Comparison of ENCODE assay signal across 14 mouse cellular contexts in genomic region chr3:142757841-142758240, GRCm38 (mm10). TPM values are rescaled to one million over a fixed set of nuclear protein-coding genes. Genes with fewer than 3 reads are reported as not detected.
DNase-seq lines count a peak whose midpoint lies in the region; ATAC-seq and TF ChIP-seq lines count a peak whose summit lies in the region.
"Had no signal": no experiment of that assay in that cellular context is flagged by ENCODE, and none has a peak within 500 bp of the region (broad histone marks: within the 10 kb centered on the region; RNA-seq: fewer than 3 reads in every experiment).

No protein-coding gene starts in this region.

- H3K27ac ChIP-seq in heart, embryonic 10.5 days = 0 out of 2 replicates have a peak overlapping the region, but pooled peaks have one; percentile 24
- no peak overlapping the region for H3K27ac ChIP-seq in kidney, adult 2 months (ENCODE audit: insufficient read depth, low read depth, low read length)
- H3K27ac ChIP-seq: hindbrain, postnatal 0 days; lung, embryonic 15.5 days; neural tube, embryonic 13.5 days had no signal

- H3K36me3 ChIP-seq in heart, embryonic 10.5 days = no peaks in the 10 kb centered on the region
- H3K36me3 ChIP-seq in kidney, adult 2 months (ENCODE audit: control insufficient read depth, insufficient read depth, low read length) = no peaks in the 10 kb centered on the region
- H3K36me3 ChIP-seq: lung, embryonic 15.5 days; neural tube, embryonic 13.5 days had no signal

- 12% methylated on average over 12 of the region's 12 CpGs for WGBS in heart, embryonic 10.5 days
- 74% methylated on average over 12 of the region's 12 CpGs for WGBS in kidney, adult 2 months

- H3K4me3 ChIP-seq in heart, embryonic 10.5 days = peak overlapping the region; percentile 35; the same call in 1 of the 2 replicates
- H3K4me3 ChIP-seq in kidney, adult 2 months (ENCODE audit: insufficient read depth, low read depth, low read length) = no peak overlapping the region
- H3K4me3 ChIP-seq: lung, embryonic 15.5 days; neural tube, embryonic 13.5 days had no signal

- ATAC-seq in megakaryocyte, adult 5-6 weeks (ENCODE audit: poor library complexity, severe bottlenecking) = peak; percentile 45; the same call in 1 of the 2 replicates
- ATAC-seq: forebrain, postnatal 0 days; hindbrain, postnatal 0 days had no signal

- DNase-seq in heart, adult 11 months = peak; percentile 94
- no peak for DNase-seq in heart, postnatal 25 days (ENCODE audit: low spot score)
- DNase-seq in heart, embryonic 10.5 days (ENCODE audit: low spot score) = no peak
- peak; percentile 41 for DNase-seq in heart, postnatal 4 days
- DNase-seq in adrenal gland, adult (ENCODE audit: inconsistent age in 2 of 2, low spot score in 1 of 2) = no peak
- no peak for DNase-seq in kidney, adult 2 months
- no peak for DNase-seq in cerebellum, postnatal 10 days
- DNase-seq: forebrain, postnatal 0 days; kidney, postnatal 10 days; midbrain, embryonic 14.5 days had no signal

- no peak for TF ChIP-seq CTCF in kidney, adult 2 months (conservative IDR thresholded peaks at IDR 0.05; ENCODE audit: insufficient read depth, insufficient read length, low read depth, low read length)

- no peaks in the 10 kb centered on the region for H3K9me3 ChIP-seq in heart, embryonic 10.5 days
- H3K9me3 ChIP-seq: lung, embryonic 15.5 days; neural tube, embryonic 13.5 days had no signal

- intact Hi-C loops in heart, postnatal 25 days (cut with DNase I) = no loop called here

- peaks cover 12% of the 10 kb centered on the region for H3K4me1 ChIP-seq in heart, embryonic 10.5 days
- no peaks in the 10 kb centered on the region for H3K4me1 ChIP-seq in kidney, adult 2 months (ENCODE audit: control insufficient read depth, insufficient read depth, low read length)
- H3K4me1 ChIP-seq: lung, embryonic 15.5 days; neural tube, embryonic 13.5 days had no signal

- TF ChIP-seq POLR2A in kidney, adult 2 months (IDR thresholded peaks at IDR 0.05; ENCODE audit: low read depth, low read length) = no peak

- no peaks in the 10 kb centered on the region for H3K27me3 ChIP-seq in heart, embryonic 10.5 days (ENCODE audit: insufficient read depth, poor library complexity, severe bottlenecking)
- H3K27me3 ChIP-seq in kidney, adult 2 months (replicated peaks; ENCODE audit: control insufficient read depth, insufficient read depth, low read length) = no peaks in the 10 kb centered on the region
- H3K27me3 ChIP-seq: neural tube, embryonic 13.5 days had no signal

RNA-seq across cellular contexts. Expression of gene Gtf2b, which starts 7.0 kb away (rescaled TPM):
- 10 to 100 TPM; 17.9 to 18.3 TPM for total RNA-seq in heart, postnatal 25 days (2021)
- polyA plus RNA-seq in heart, embryonic 10.5 days (2016; fragmentation: Nextera tagmentation; extraction: Ambion mirVana) = 63.1 and 73.2 TPM in 2 replicates
- total RNA-seq in heart, postnatal 4 days (2021) = 10 to 100 TPM; 37.5 to 39.1 TPM
- 85.6 and 86.5 TPM in 2 replicates for total RNA-seq in megakaryocyte, adult 5-6 weeks (2015)
- 126 and 133 TPM in 2 replicates for total RNA-seq in megakaryocyte, adult 5-6 weeks (2017)
- 21.0 and 27.0 TPM in 2 replicates for polyA plus RNA-seq in kidney, adult 2 months (2012; rRNA removed)

RNA-seq across cellular contexts. Expression of gene Kyat3, which starts 57.0 kb away (rescaled TPM):
- total RNA-seq in heart, postnatal 25 days (2021) = 10 to 100 TPM; 19.4 to 19.8 TPM
- polyA plus RNA-seq in heart, embryonic 10.5 days (2016; fragmentation: Nextera tagmentation; extraction: Ambion mirVana) = 10.6 and 11.6 TPM in 2 replicates
- 1 to 10 TPM; 5.7 to 6.1 TPM for total RNA-seq in heart, postnatal 4 days (2021)
- total RNA-seq in megakaryocyte, adult 5-6 weeks (2015) = 6.8 and 9.2 TPM in 2 replicates
- total RNA-seq in megakaryocyte, adult 5-6 weeks (2017) = 8.3 and 10.2 TPM in 2 replicates
- polyA plus RNA-seq in kidney, adult 2 months (2012; rRNA removed) = 61.2 and 68.2 TPM in 2 replicates

Comparison
In these comparisons a context has a peak if more than half of its experiments do, and no peak if none do; other contexts are left out.
1. DNase-seq: peak in heart, adult 11 months (single experiment) and heart, postnatal 4 days (single experiment); none in heart, postnatal 25 days (single experiment), heart, embryonic 10.5 days (single experiment), adrenal gland, adult (0 of 2), kidney, adult 2 months (single experiment) and cerebellum, postnatal 10 days (0 of 2).